Mouse (Mus musculus): ENCODE measurements around the gene Reck. TPM values are rescaled to one million over a fixed set of nuclear protein-coding genes. Genes with fewer than 3 reads are reported as not detected.

The Reck gene
- polyA plus RNA-seq, 1 experiment from 2014 or later = 5.8 TPM

DNA sequence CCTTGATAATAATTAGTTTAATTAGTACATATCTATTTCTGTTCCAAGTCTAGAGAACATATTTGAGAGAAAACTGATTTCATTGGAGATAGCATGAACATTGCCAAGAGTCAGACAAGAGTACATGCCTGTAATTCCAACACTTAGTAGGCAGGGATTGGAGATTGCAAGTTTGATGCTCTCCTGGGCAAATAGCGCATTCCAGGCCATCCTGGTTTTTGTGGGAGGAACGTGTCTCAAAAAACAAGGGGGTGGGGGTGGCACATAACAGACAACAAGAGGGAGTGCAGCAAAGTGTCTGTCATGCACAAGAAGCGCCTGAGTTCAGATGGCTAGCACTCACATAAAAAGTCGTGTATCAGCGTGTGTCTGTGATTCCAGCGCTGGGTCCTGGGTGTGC is 4.2 kb downstream of the Reck start:
- WGBS = 81% methylated on average over 6 of the region's 6 CpGs
- no peak for ATAC-seq

DNA sequence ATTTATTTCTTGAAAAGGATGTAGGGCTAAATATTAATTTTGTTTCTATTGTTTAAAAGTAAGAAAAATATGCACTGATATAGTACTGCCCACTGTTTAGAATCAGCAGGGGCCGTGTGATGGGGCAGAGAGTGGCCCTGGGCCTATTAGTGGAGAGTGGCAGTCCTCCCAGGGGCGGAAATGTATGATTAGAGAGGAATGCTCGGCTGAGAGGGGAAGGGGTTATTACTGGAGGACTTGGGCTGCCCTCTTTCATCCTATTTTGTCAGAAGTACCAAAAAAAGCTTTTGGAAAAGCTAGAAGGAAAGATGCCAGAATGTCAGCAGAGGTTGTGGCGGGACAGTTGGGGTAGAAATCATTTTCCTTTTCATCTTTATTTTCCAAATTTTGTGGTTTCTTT is 8.9 kb downstream of the Reck start:
- DNase-seq (ENCODE audit: low spot score) (peak; percentile 18), ATAC-seq (no peak)
- H3K9me3 ChIP-seq (replicated peaks; ENCODE audit: control insufficient read depth, low read length) = no peaks in the 10 kb centered on the region
- no peak overlapping the region for H3K4me2 ChIP-seq (ENCODE audit: low read length)
- H3K36me3 ChIP-seq (ENCODE audit: control insufficient read depth, insufficient read depth, low read length) = no peaks in the 10 kb centered on the region
- WGBS = 26% methylated on average over 4 of the region's 4 CpGs
- H3K27me3 ChIP-seq (replicated peaks; ENCODE audit: control insufficient read depth, insufficient read depth, low read length) = no peaks in the 10 kb centered on the region
- H3K4me3 ChIP-seq (ENCODE audit: low read depth, low read length) = no peak overlapping the region
- H3K9ac ChIP-seq (ENCODE audit: low read length) = no peak overlapping the region
- H3K27ac ChIP-seq (ENCODE audit: low read depth, low read length) = no peak overlapping the region
- H3K4me1 ChIP-seq (ENCODE audit: control insufficient read depth, insufficient read depth, low read length) = peaks cover 6% of the 10 kb centered on the region; the same call in 1 of the 2 replicates

More for the DNA sequence above, 4.2 kb downstream of the Reck start:
- H3K27ac ChIP-seq (ENCODE audit: low read depth, low read length) = no peak overlapping the region
- H3K27me3 ChIP-seq (replicated peaks; ENCODE audit: control insufficient read depth, insufficient read depth, low read length) = no peaks in the 10 kb centered on the region
- H3K4me3 ChIP-seq (ENCODE audit: low read depth, low read length) = no peak overlapping the region
- peaks cover 8% of the 10 kb centered on the region; the same call in 1 of the 2 replicates for H3K4me1 ChIP-seq (ENCODE audit: control insufficient read depth, insufficient read depth, low read length)
- H3K9ac ChIP-seq (ENCODE audit: low read length) = no peak overlapping the region
- DNase-seq (ENCODE audit: low spot score) = no peak
- H3K4me2 ChIP-seq (ENCODE audit: low read length) = no peak overlapping the region
- no peaks in the 10 kb centered on the region for H3K36me3 ChIP-seq (ENCODE audit: control insufficient read depth, insufficient read depth, low read length)
- no peaks in the 10 kb centered on the region for H3K9me3 ChIP-seq (replicated peaks; ENCODE audit: control insufficient read depth, low read length)

DNA sequence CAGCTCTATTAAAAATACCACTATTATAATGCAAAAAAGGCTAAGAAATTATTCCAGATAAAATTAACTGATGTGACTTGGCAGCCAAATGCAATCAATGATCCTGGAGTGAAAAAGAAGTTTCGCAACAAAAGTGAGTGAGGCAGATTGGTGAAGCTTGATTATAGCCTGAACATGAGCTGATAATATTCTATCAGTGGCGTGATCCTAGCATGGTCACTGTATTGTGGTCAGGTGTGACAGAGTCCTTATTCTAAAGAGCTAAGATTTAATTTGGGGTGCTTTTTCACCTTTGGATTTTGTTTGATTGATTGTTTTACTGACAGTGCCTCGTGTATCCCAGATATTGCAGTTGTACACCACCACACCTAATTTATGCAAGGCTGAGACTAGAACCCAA is 15.9 kb downstream of the Reck start:
- H3K9ac ChIP-seq (ENCODE audit: low read length) = no peak overlapping the region
- H3K27me3 ChIP-seq (replicated peaks; ENCODE audit: control insufficient read depth, insufficient read depth, low read length) = no peaks in the 10 kb centered on the region
- no peak overlapping the region for H3K4me2 ChIP-seq (ENCODE audit: low read length)
- DNase-seq (ENCODE audit: low spot score) (no peak), ATAC-seq (no peak)
- H3K9me3 ChIP-seq (replicated peaks; ENCODE audit: control insufficient read depth, low read length) = no peaks in the 10 kb centered on the region
- H3K27ac ChIP-seq (ENCODE audit: low read depth, low read length) = no peak overlapping the region
- 87% methylated on average over 3 of the region's 3 CpGs for WGBS
- H3K4me1 ChIP-seq (ENCODE audit: control insufficient read depth, insufficient read depth, low read length) = no peaks in the 10 kb centered on the region
- H3K4me3 ChIP-seq (ENCODE audit: low read depth, low read length) = no peak overlapping the region
- 0 out of 2 replicates have a peak, but pooled peaks cover 5% of the 10 kb centered on the region for H3K36me3 ChIP-seq (ENCODE audit: control insufficient read depth, insufficient read depth, low read length)

DNA sequence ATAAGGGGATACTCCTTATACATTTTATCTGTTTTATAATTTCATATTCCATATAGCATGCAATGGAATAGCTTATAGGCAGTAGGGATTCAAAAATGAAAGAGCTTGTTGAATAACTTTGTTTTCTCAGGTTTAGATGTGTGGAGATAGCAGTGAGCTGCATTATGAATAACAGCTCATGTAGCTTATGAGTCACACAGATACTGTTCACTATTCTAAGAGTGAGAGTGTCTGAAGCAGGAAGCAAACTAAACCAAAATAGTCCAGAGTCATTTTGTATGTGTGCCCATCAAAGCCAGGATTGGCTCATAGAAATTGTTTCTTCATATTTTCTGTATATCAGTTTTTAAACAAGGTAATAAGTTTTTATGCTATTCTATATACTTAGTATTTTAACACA is 21.9 kb downstream of the Reck start:
- no peak for DNase-seq (ENCODE audit: low spot score)
- Histone ChIP-seq H3K4me1 (ENCODE audit: control insufficient read depth, insufficient read depth, low read length) (no peaks in the 10 kb centered on the region), H3K4me2 (ENCODE audit: low read length) (no peak overlapping the region), H3K9ac (ENCODE audit: low read length) (no peak overlapping the region), H3K4me3 (ENCODE audit: low read depth, low read length) (no peak overlapping the region), H3K27me3 (replicated peaks; ENCODE audit: control insufficient read depth, insufficient read depth, low read length) (no peaks in the 10 kb centered on the region), H3K36me3 (ENCODE audit: control insufficient read depth, insufficient read depth, low read length) (peaks cover 26% of the 10 kb centered on the region), H3K9me3 (replicated peaks; ENCODE audit: control insufficient read depth, low read length) (no peaks in the 10 kb centered on the region), H3K27ac (ENCODE audit: low read depth, low read length) (no peak overlapping the region)
- ATAC-seq = no peak

DNA sequence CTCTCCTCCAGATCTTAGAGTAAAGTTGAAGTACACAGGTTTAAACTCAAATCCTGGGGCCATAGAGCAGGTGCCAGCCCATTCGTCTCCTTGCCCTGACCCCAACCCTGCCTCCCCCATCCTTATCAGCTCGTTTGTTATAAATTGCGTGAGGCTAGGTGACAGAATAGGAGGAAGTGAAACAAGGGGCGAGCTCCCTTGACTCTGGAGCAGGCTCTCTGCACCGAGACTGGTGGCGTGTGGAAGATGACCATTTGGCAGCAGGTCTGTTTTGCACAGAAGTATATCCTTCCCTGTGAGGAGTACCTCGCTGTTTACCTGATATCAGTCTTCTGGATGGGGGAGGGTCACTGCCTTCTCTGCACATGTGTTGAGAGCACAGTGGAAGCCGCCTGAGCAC is 23.9 kb downstream of the Reck start:
- Histone ChIP-seq H3K9me3 (replicated peaks; ENCODE audit: control insufficient read depth, low read length) (no peaks in the 10 kb centered on the region), H3K9ac (ENCODE audit: low read length) (no peak overlapping the region), H3K27me3 (replicated peaks; ENCODE audit: control insufficient read depth, insufficient read depth, low read length) (no peaks in the 10 kb centered on the region), H3K27ac (ENCODE audit: low read depth, low read length) (no peak overlapping the region), H3K36me3 (ENCODE audit: control insufficient read depth, insufficient read depth, low read length) (peaks cover 29% of the 10 kb centered on the region), H3K4me1 (ENCODE audit: control insufficient read depth, insufficient read depth, low read length) (no peaks in the 10 kb centered on the region), H3K4me2 (ENCODE audit: low read length) (no peak overlapping the region), H3K4me3 (ENCODE audit: low read depth, low read length) (no peak overlapping the region)
- DNase-seq (ENCODE audit: low spot score) (no peak), ATAC-seq (no peak)
- 79% methylated on average over 8 of the region's 8 CpGs for WGBS

DNA sequence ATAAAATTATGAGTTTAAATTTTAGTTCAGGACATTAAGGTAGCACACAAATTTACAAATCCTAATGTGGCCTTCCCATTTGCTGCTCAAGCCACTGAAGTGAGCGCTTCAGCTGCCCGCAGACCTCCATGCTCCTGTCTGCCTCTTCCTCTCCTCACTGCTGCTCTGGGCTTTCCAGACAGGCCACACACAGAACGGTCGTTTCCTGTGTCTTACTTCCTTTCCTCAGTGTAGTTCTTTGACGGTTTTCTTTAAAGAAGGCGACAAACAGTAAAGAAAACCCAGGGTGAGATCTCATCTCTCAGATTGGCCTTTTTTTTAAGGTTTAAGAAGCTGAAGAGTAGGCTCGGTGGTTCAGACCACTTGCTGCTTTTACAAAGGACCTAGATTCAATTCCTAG is 28.4 kb downstream of the Reck start:
- Histone ChIP-seq H3K4me2 (ENCODE audit: low read length) (no peak overlapping the region), H3K27ac (ENCODE audit: low read depth, low read length) (no peak overlapping the region), H3K27me3 (replicated peaks; ENCODE audit: control insufficient read depth, insufficient read depth, low read length) (no peaks in the 10 kb centered on the region), H3K4me3 (ENCODE audit: low read depth, low read length) (no peak overlapping the region), H3K4me1 (ENCODE audit: control insufficient read depth, insufficient read depth, low read length) (no peaks in the 10 kb centered on the region), H3K9me3 (replicated peaks; ENCODE audit: control insufficient read depth, low read length) (no peaks in the 10 kb centered on the region), H3K9ac (ENCODE audit: low read length) (no peak overlapping the region), H3K36me3 (ENCODE audit: control insufficient read depth, insufficient read depth, low read length) (peaks cover 16% of the 10 kb centered on the region)
- WGBS = 80% methylated on average over 7 of the region's 7 CpGs
- no peak for ATAC-seq
- DNase-seq (ENCODE audit: low spot score) = no peak

DNA sequence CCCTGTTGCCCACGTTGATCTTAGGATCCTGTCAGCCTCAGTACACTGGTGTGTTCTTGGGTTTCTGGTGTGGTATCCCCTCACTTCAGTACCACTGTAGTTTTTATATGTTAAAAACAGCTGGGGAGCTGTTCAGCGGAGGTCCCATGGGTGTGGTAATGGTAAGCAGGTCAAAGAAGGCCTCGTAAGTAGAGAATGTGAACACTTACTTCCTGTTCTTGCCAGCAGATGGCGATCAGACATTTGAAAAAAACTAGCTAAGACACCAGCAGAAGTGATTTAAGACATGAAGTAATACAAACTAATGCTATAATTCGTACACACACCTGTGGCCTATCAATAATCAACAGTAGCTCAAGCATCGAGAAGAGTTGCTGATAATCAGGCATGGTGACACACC is 31.1 kb downstream of the Reck start:
- Histone ChIP-seq H3K9ac (ENCODE audit: low read length) (no peak overlapping the region), H3K4me3 (ENCODE audit: low read depth, low read length) (no peak overlapping the region), H3K27me3 (replicated peaks; ENCODE audit: control insufficient read depth, insufficient read depth, low read length) (no peaks in the 10 kb centered on the region), H3K4me2 (ENCODE audit: low read length) (no peak overlapping the region), H3K4me1 (ENCODE audit: control insufficient read depth, insufficient read depth, low read length) (no peaks in the 10 kb centered on the region), H3K27ac (ENCODE audit: low read depth, low read length) (no peak overlapping the region), H3K36me3 (ENCODE audit: control insufficient read depth, insufficient read depth, low read length) (peaks cover 11% of the 10 kb centered on the region), H3K9me3 (replicated peaks; ENCODE audit: control insufficient read depth, low read length) (no peaks in the 10 kb centered on the region)
- DNase-seq (ENCODE audit: low spot score) (peak; percentile 78), ATAC-seq (no peak)
- 33% methylated on average over 6 of the region's 6 CpGs for WGBS

DNA sequence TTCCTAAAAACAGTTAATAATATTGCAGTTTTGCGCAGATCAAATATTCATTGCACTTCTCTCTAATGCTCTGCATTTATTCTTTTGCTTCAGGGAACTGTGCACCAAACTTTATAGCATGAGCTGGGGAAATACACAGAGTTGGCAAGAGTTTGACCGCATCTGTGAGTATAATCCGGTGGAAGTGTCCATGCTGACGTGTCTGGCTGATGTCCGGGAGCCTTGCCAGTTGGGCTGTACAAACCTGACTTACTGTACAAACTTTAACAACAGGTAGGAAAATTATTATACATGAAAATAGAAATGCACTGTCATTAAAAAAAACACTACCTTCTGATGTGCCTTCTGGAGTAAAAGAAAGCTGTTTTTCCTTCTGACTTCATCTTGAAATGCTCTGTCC is 42.9 kb downstream of the Reck start:
- Histone ChIP-seq H3K27ac (ENCODE audit: low read depth, low read length) (no peak overlapping the region), H3K27me3 (replicated peaks; ENCODE audit: control insufficient read depth, insufficient read depth, low read length) (no peaks in the 10 kb centered on the region), H3K9ac (ENCODE audit: low read length) (no peak overlapping the region), H3K9me3 (replicated peaks; ENCODE audit: control insufficient read depth, low read length) (no peaks in the 10 kb centered on the region), H3K36me3 (ENCODE audit: control insufficient read depth, insufficient read depth, low read length) (peaks cover 14% of the 10 kb centered on the region; the same call in 1 of the 2 replicates), H3K4me2 (ENCODE audit: low read length) (no peak overlapping the region), H3K4me3 (ENCODE audit: low read depth, low read length) (no peak overlapping the region), H3K4me1 (ENCODE audit: control insufficient read depth, insufficient read depth, low read length) (no peaks in the 10 kb centered on the region)
- WGBS = 91% methylated on average over 5 of the region's 5 CpGs
- DNase-seq (ENCODE audit: low spot score) = no peak
- ATAC-seq = no peak

DNA sequence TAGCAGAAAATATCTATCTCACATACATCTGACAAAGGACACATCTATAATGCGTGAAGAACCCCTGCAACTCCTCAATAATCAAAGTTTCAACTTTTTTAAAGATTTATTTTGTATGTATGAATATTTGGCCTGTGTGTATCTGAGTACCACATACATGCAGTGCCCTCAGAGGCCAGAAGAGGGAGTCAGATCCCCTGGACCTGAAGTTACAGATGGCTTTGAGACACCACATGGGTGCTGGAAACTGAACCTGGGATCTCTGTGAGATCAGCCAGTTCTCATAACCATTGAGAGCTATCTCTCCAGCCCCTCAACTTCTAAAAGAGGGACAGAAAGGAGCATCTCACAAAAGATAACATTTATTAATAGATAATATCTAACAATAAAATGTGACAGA is 45.3 kb downstream of the Reck start:
- WGBS = 85% methylated on average over 1 of the region's 1 CpGs
- no peak for DNase-seq (ENCODE audit: low spot score)
- ATAC-seq = no peak

More for the DNA sequence above, 45.3 kb downstream of the Reck start:
- no peak overlapping the region for H3K4me2 ChIP-seq (ENCODE audit: low read length)
- no peaks in the 10 kb centered on the region for H3K27me3 ChIP-seq (replicated peaks; ENCODE audit: control insufficient read depth, insufficient read depth, low read length)
- no peaks in the 10 kb centered on the region for H3K9me3 ChIP-seq (replicated peaks; ENCODE audit: control insufficient read depth, low read length)
- H3K9ac ChIP-seq (ENCODE audit: low read length) = no peak overlapping the region
- H3K36me3 ChIP-seq (ENCODE audit: control insufficient read depth, insufficient read depth, low read length) = peaks cover 24% of the 10 kb centered on the region
- H3K4me3 ChIP-seq (ENCODE audit: low read depth, low read length) = no peak overlapping the region
- H3K4me1 ChIP-seq (ENCODE audit: control insufficient read depth, insufficient read depth, low read length) = no peaks in the 10 kb centered on the region
- H3K27ac ChIP-seq (ENCODE audit: low read depth, low read length) = no peak overlapping the region
